Mouse (Mus musculus) right cerebral cortex, adult 18-20 months (tissue): ENCODE measurements around the gene Abhd5.
A peak's percentile ranks its signal among the peaks of the same experiment; 100 is the strongest.
"Not testable (repeated sequence)": the region's sequence is repeated elsewhere in the genome, so short reads cannot be mapped to it uniquely, and the experiment has no call there.

Source experiments
- DNase-seq: peaks from one replicate; pipeline ENCODE4 v3.0.0; 2022; ENCODE audit warnings: mixed read lengths

Gene Abhd5

GRCm38 (mm10) chr9:122351303-122352024 is at the start of gene Abhd5:
Gene Abhd5 (plus strand): TSS chr9:122351608.
- DNase-seq, result peak; percentile 94

GRCm38 (mm10) chr9:122305302-122305701 is 46.1 kb upstream of the Abhd5 start:
- DNase-seq, result no peak

GRCm38 (mm10) chr9:122309013-122309980 is 42.1 kb upstream of the Abhd5 start:
- no peak for DNase-seq

- peak; percentile 84 for DNase-seq
Measured at GRCm38 (mm10) chr9:122310613-122311049, 40.8 kb upstream of the Abhd5 start.

- DNase-seq, result no peak
Measured at GRCm38 (mm10) chr9:122311051-122311760, 40.2 kb upstream of the Abhd5 start.

GRCm38 (mm10) chr9:122312296-122312990 is 39.0 kb upstream of the Abhd5 start:
- DNase-seq, result no peak

GRCm38 (mm10) chr9:122313128-122313527 is 38.3 kb upstream of the Abhd5 start:
- DNase-seq, result not testable (repeated sequence)

GRCm38 (mm10) chr9:122314386-122314785 is 37.0 kb upstream of the Abhd5 start:
- no peak for DNase-seq

GRCm38 (mm10) chr9:122314942-122315341 is 36.5 kb upstream of the Abhd5 start:
- DNase-seq, result no peak

GRCm38 (mm10) chr9:122315501-122315900 is 35.9 kb upstream of the Abhd5 start:
- DNase-seq, result no peak

GRCm38 (mm10) chr9:122316562-122316961 is 34.8 kb upstream of the Abhd5 start:
- no peak for DNase-seq

- no peak for DNase-seq
Measured at GRCm38 (mm10) chr9:122320626-122321025, 30.8 kb upstream of the Abhd5 start.

GRCm38 (mm10) chr9:122322356-122322755 is 29.1 kb upstream of the Abhd5 start:
- no peak for DNase-seq

GRCm38 (mm10) chr9:122325996-122326395 is 25.4 kb upstream of the Abhd5 start:
- no peak for DNase-seq

- DNase-seq, result no peak
Measured at GRCm38 (mm10) chr9:122328199-122328598, 23.2 kb upstream of the Abhd5 start.

GRCm38 (mm10) chr9:122336677-122337076 is 14.7 kb upstream of the Abhd5 start:
- no peak for DNase-seq

GRCm38 (mm10) chr9:122337510-122337931 is 13.9 kb upstream of the Abhd5 start:
- no peak for DNase-seq

GRCm38 (mm10) chr9:122339972-122340371 is 11.4 kb upstream of the Abhd5 start:
- DNase-seq, result no peak

GRCm38 (mm10) chr9:122343399-122343798 is 8.0 kb upstream of the Abhd5 start:
- DNase-seq, result no peak

- DNase-seq, result no peak
Measured at GRCm38 (mm10) chr9:122344560-122344959, 6.8 kb upstream of the Abhd5 start.

- DNase-seq, result no peak
Measured at GRCm38 (mm10) chr9:122345291-122345690, 6.1 kb upstream of the Abhd5 start.

- DNase-seq, result no peak
Measured at GRCm38 (mm10) chr9:122346059-122346458, 5.3 kb upstream of the Abhd5 start.
